Mouse (Mus musculus): ENCODE results near the gene Slc46a3. TPM values are rescaled to one million over a fixed set of nuclear protein-coding genes. Genes with fewer than 3 reads are reported as not detected.

Slc46a3 gene
- 3.0 and 4.0 TPM in 2 replicates for polyA plus RNA-seq (2014; fragmentation: Nextera tagmentation; extraction: Ambion mirVana)

DNA sequence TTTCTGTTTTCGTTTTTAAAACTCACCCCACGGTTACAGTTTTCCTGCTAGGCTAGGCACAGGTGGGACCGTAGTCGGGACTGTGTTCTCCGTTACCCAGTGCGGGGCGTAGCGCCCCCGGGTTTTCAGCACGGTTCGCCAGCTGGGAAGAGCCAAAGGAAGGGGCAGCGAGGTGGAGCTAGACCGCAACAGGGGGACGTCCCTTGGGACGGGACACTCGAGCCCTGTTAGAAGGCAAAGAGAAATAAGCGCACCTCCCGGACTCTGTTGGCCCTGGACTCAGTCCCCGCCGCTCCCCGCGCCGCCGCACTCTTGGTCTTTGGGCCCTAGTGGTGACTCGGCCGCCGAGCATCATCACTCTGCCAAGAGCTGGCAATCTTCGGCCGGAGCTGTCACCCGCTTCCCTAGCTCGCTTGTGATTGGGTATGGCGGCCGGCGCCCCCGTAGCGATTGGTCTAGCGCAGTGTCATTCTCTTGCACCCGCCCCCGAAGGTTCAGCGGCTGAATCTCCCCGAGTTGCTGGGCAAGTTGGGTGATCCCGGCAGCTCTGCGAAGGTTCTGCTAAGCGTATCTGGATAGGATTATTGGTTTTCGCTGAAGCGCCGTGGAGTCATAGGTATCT, at the start of gene Slc46a3:
Gene Slc46a3 (minus strand): TSS at position 361 of the 622 bp plus-strand sequence.
- peak; percentile 100 for ATAC-seq (ENCODE audit: insufficient read depth, low FRiP score, low TSS enrichment)
- under 1% methylated on average over 47 of the region's 47 CpGs for WGBS
- no peak within 1 kb of the TSS for H3K27ac ChIP-seq (ENCODE audit: low read depth, low read length)

GRCm38 (mm10) chr5:147939226-147939625, 44.6 kb upstream of the Slc46a3 start:
- ATAC-seq (ENCODE audit: insufficient read depth, low FRiP score, low TSS enrichment), result no peak
- Histone ChIP-seq H3K4me1 (ENCODE audit: control insufficient read depth, insufficient read depth, low read length) (no peaks in the 10 kb centered on the region), H3K4me3 (ENCODE audit: low read depth, low read length) (no peak overlapping the region), H3K4me2 (ENCODE audit: low read depth) (no peak overlapping the region), H3K36me3 (ENCODE audit: control insufficient read depth, insufficient read depth, low read length) (no peaks in the 10 kb centered on the region), H3K9me3 (ENCODE audit: control insufficient read depth, low read length) (no peaks in the 10 kb centered on the region), H3K27me3 (ENCODE audit: control insufficient read depth, insufficient read depth, low read length) (no peaks in the 10 kb centered on the region), H3K9ac (ENCODE audit: low read length) (no peak overlapping the region), H3K27ac (ENCODE audit: low read depth, low read length) (no peak overlapping the region)
- DNase-seq (ENCODE audit: low spot score), result no peak
- 86% methylated on average over 5 of the region's 5 CpGs for WGBS

More for the DNA sequence above, at the start of gene Slc46a3:
- Histone ChIP-seq H3K4me2 (ENCODE audit: low read depth) (peak within 1 kb of the TSS; percentile 89), H3K36me3 (ENCODE audit: control insufficient read depth, insufficient read depth, low read length) (no peaks in the 10 kb centered on the region), H3K4me3 (ENCODE audit: low read depth, low read length) (peak within 1 kb of the TSS; percentile 54), H3K4me1 (ENCODE audit: control insufficient read depth, insufficient read depth, low read length) (no peaks in the 10 kb centered on the region), H3K9ac (ENCODE audit: low read length) (peak within 1 kb of the TSS; percentile 59), H3K9me3 (ENCODE audit: control insufficient read depth, low read length) (no peaks in the 10 kb centered on the region), H3K27me3 (ENCODE audit: control insufficient read depth, insufficient read depth, low read length) (0 out of 2 replicates have a peak, but pooled peaks cover 6% of the 10 kb centered on the region)
- DNase-seq (ENCODE audit: low spot score), result peak; percentile 93

- DNase-seq (ENCODE audit: low spot score) (no peak), ATAC-seq (ENCODE audit: insufficient read depth, low FRiP score, low TSS enrichment) (no peak)
- no peak overlapping the region for H3K4me3 ChIP-seq (ENCODE audit: low read depth, low read length)
- no peaks in the 10 kb centered on the region for H3K36me3 ChIP-seq (ENCODE audit: control insufficient read depth, insufficient read depth, low read length)
- H3K27me3 ChIP-seq (ENCODE audit: control insufficient read depth, insufficient read depth, low read length), result no peaks in the 10 kb centered on the region
- no peak overlapping the region for H3K27ac ChIP-seq (ENCODE audit: low read depth, low read length)
- H3K4me1 ChIP-seq (ENCODE audit: control insufficient read depth, insufficient read depth, low read length), result no peaks in the 10 kb centered on the region
- no peak overlapping the region for H3K4me2 ChIP-seq (ENCODE audit: low read depth)
- no peak overlapping the region for H3K9ac ChIP-seq (ENCODE audit: low read length)
- no peaks in the 10 kb centered on the region for H3K9me3 ChIP-seq (ENCODE audit: control insufficient read depth, low read length)
- 91% methylated on average over 13 of the region's 13 CpGs for WGBS
These were observed 40.5 kb upstream of the Slc46a3 start for GRCm38 (mm10) chr5:147935096-147935495.

DNA sequence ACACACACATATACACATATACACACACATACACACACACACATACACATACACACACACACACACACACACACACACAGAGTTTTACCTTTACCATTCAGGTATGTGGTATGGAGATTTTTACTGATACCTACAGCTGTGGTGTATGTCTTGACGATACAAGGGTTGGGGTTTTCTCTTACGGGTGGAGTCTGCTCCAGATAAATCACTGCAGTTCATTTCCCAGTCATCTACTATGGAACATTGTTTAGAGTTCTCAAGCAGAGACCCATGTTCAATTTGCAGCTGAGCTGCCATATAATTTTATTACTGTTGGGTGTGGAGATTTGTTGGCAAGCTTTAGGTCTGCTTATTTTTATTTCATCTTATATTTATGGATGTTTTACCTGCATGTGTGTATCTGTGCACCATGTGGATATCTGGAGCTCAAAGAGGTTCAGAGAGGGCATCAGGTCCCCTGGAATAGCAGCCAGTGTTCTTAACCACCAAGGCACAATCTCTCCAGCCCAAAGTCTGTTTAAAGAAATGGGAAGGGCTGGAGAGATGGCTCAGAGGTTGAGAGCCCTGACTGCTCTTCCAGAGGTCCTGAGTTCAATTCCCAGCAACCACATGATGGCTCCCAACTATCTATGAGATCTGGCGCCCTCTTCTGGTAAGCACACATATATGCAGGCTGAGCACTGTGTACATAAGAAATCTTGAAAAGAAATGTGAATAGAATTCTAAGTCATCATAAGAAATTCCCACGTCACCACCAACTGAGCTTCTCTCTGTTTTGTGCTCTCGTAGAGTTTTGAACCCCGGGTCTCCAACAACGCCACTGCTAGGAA, 34.3 kb upstream of the Slc46a3 start:
- Histone ChIP-seq H3K9ac (ENCODE audit: low read length) (no peak overlapping the region), H3K4me2 (ENCODE audit: low read depth) (no peak overlapping the region), H3K36me3 (ENCODE audit: control insufficient read depth, insufficient read depth, low read length) (no peaks in the 10 kb centered on the region), H3K4me3 (ENCODE audit: low read depth, low read length) (no peak overlapping the region), H3K4me1 (ENCODE audit: control insufficient read depth, insufficient read depth, low read length) (no peaks in the 10 kb centered on the region), H3K27me3 (ENCODE audit: control insufficient read depth, insufficient read depth, low read length) (no peaks in the 10 kb centered on the region), H3K27ac (ENCODE audit: low read depth, low read length) (no peak overlapping the region), H3K9me3 (ENCODE audit: control insufficient read depth, low read length) (no peaks in the 10 kb centered on the region)
- 80% methylated on average over 7 of the region's 7 CpGs for WGBS
- no peak for DNase-seq (ENCODE audit: low spot score)
- ATAC-seq (ENCODE audit: insufficient read depth, low FRiP score, low TSS enrichment), result no peak

DNA sequence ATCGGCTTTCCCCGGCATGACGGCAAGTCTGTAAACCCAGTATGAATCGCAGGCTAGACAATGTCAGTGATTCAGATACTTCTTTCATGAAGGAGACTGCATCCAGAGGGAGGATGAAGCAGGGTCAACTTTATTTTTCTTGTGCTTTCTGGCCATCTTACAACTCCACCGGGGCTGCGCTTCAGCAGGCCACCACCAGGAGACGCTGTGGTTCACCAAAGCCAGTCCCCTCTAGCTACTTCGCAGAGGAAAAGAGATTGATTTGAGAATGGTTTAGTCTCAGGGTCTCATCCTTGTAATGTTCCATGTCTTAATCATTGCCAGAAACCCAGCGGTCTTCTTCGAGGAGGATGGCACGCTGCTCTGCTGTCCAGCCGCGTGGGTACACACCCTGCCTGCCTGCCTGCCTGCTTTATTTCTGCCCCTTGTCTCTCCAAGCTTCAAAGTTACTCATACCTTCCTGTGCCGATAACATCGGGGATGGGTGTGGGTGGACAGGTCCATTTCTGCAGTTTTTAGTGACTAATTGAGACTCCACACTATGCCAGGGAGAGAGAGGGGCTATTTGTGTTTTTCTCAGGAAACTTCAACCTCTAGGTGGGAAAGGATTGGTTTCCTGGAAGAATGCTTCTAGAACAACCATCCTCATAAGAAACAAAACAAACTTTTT, 31.5 kb upstream of the Slc46a3 start:
- Histone ChIP-seq H3K36me3 (ENCODE audit: control insufficient read depth, insufficient read depth, low read length) (no peaks in the 10 kb centered on the region), H3K27me3 (ENCODE audit: control insufficient read depth, insufficient read depth, low read length) (no peaks in the 10 kb centered on the region), H3K4me2 (ENCODE audit: low read depth) (no peak overlapping the region), H3K9me3 (ENCODE audit: control insufficient read depth, low read length) (no peaks in the 10 kb centered on the region), H3K27ac (ENCODE audit: low read depth, low read length) (no peak overlapping the region), H3K4me3 (ENCODE audit: low read depth, low read length) (no peak overlapping the region), H3K9ac (ENCODE audit: low read length) (no peak overlapping the region), H3K4me1 (ENCODE audit: control insufficient read depth, insufficient read depth, low read length) (no peaks in the 10 kb centered on the region)
- ATAC-seq (ENCODE audit: insufficient read depth, low FRiP score, low TSS enrichment), result no peak
- WGBS, result 69% methylated on average over 15 of the region's 15 CpGs
- peak; percentile 33 for DNase-seq (ENCODE audit: low spot score)

DNA sequence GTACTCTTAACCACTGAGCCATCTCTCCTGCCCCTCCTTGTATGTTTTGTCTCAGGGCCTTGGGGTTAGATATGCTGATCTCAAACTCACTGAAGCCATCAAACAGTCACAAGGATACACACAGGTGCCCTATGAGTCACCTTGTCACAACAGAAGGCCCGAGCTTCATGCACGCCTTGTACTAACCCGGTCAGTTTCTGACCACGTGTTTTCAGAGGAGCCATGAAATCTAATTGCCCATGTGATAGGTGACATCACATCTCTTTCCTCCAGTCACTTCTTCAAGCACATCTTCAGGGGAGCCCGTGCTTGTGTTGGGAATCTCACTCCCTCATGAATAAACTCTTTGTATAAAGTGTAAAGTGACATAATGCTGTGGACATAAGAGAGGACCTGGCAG, 30.0 kb upstream of the Slc46a3 start:
- DNase-seq (ENCODE audit: low spot score) (no peak), ATAC-seq (ENCODE audit: insufficient read depth, low FRiP score, low TSS enrichment) (no peak)
- H3K36me3 ChIP-seq (ENCODE audit: control insufficient read depth, insufficient read depth, low read length), result no peaks in the 10 kb centered on the region
- no peak overlapping the region for H3K4me3 ChIP-seq (ENCODE audit: low read depth, low read length)
- no peaks in the 10 kb centered on the region for H3K4me1 ChIP-seq (ENCODE audit: control insufficient read depth, insufficient read depth, low read length)
- H3K9me3 ChIP-seq (ENCODE audit: control insufficient read depth, low read length), result no peaks in the 10 kb centered on the region
- WGBS, result 81% methylated on average over 5 of the region's 5 CpGs
- no peak overlapping the region for H3K4me2 ChIP-seq (ENCODE audit: low read depth)
- no peak overlapping the region for H3K9ac ChIP-seq (ENCODE audit: low read length)
- no peak overlapping the region for H3K27ac ChIP-seq (ENCODE audit: low read depth, low read length)
- H3K27me3 ChIP-seq (ENCODE audit: control insufficient read depth, insufficient read depth, low read length), result no peaks in the 10 kb centered on the region

DNA sequence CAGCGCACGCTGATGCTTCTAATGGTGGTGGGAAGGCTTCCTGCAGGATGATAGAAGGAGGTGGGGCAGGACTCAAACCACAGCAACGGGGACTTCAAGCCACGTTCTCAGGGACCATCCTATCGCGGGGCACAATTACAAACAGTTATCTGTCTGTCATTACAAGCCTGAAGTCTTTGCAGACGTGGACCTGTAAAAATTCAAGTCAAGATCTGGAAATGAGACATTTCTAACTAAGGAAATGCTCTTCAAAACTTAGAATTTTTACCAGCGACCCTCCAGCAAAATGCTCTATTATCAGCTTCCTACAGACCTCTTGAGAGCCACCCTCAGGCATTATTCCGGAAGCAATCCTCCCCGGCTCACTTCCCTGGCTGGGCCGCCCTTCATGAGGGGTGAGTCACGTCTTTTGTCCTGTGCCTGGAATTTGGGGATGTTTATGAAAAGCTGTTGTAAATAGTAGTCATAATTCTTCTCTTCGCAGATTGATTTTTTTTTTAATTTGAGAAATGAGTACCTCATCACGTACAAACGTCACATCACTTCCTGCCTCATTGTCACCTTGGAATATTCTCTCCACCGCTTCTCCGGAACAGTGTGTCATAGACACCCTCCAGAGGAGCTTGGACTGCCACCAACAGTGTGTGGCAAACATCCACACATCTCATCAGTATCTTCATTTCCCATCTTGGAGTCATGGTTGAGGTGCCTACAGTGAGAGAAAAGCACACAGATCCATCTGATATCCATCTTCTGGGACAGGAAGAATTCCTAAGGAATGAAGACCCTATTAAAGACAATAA, 23.6 kb upstream of the Slc46a3 start:
- Histone ChIP-seq H3K27ac (ENCODE audit: low read depth, low read length) (no peak overlapping the region), H3K4me3 (ENCODE audit: low read depth, low read length) (no peak overlapping the region), H3K27me3 (ENCODE audit: control insufficient read depth, insufficient read depth, low read length) (no peaks in the 10 kb centered on the region), H3K4me1 (ENCODE audit: control insufficient read depth, insufficient read depth, low read length) (no peaks in the 10 kb centered on the region), H3K36me3 (ENCODE audit: control insufficient read depth, insufficient read depth, low read length) (no peaks in the 10 kb centered on the region), H3K9ac (ENCODE audit: low read length) (no peak overlapping the region), H3K9me3 (ENCODE audit: control insufficient read depth, low read length) (no peaks in the 10 kb centered on the region), H3K4me2 (ENCODE audit: low read depth) (no peak overlapping the region)
- ATAC-seq (ENCODE audit: insufficient read depth, low FRiP score, low TSS enrichment) (no peak), DNase-seq (ENCODE audit: low spot score) (no peak)
- WGBS, result 80% methylated on average over 17 of the region's 17 CpGs

DNA sequence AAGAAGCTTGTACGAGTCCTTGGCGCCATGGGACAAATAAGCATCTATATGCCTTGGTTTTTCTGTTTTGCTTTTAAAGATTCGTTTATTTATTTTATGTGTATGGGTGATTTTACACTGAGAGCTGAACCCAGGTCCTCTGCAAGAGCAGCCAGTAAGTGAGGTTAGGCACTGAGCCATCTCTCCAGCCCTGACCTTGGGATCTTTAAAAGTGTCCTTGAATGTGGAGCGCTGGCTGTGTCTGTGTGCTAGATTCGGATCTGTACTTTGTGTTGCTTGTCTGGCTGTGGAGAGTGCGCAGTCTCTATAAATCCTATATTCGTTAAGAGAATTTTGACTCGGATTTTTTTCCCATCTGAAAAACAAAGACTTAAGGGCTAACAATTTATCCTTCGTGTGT, 21.6 kb upstream of the Slc46a3 start:
- H3K4me3 ChIP-seq (ENCODE audit: low read depth, low read length), result no peak overlapping the region
- H3K36me3 ChIP-seq (ENCODE audit: control insufficient read depth, insufficient read depth, low read length), result no peaks in the 10 kb centered on the region
- H3K27me3 ChIP-seq (ENCODE audit: control insufficient read depth, insufficient read depth, low read length), result no peaks in the 10 kb centered on the region
- no peak overlapping the region for H3K27ac ChIP-seq (ENCODE audit: low read depth, low read length)
- WGBS, result 88% methylated on average over 9 of the region's 9 CpGs
- DNase-seq (ENCODE audit: low spot score) (no peak), ATAC-seq (ENCODE audit: insufficient read depth, low FRiP score, low TSS enrichment) (no peak)
- no peaks in the 10 kb centered on the region for H3K4me1 ChIP-seq (ENCODE audit: control insufficient read depth, insufficient read depth, low read length)
- no peak overlapping the region for H3K9ac ChIP-seq (ENCODE audit: low read length)
- H3K4me2 ChIP-seq (ENCODE audit: low read depth), result no peak overlapping the region
- no peaks in the 10 kb centered on the region for H3K9me3 ChIP-seq (ENCODE audit: control insufficient read depth, low read length)

All from neural tube, embryonic 11.5 days (tissue).